Mouse (Mus musculus): ENCODE measurements around the gene Fam184a.

GRCm38 (mm10) chr10:53629918-53630250 is 121.0 kb downstream of the Fam184a start:
- TF ChIP-seq POLR2AphosphoS5 (IDR thresholded peaks at IDR 0.05; ENCODE audit: insufficient replicate concordance, low read depth, low read length) (no peak), GATA1 (IDR thresholded peaks at IDR 0.05; ENCODE audit: borderline replicate concordance, low read length) (no peak), CTCF (IDR thresholded peaks at IDR 0.05; ENCODE audit: low read depth, low read length) (no peak), TAL1 (conservative IDR thresholded peaks at IDR 0.05; ENCODE audit: low read depth, low read length) (no peak), GATA2 (IDR thresholded peaks at IDR 0.05; ENCODE audit: borderline replicate concordance, low read depth, low read length) (no peak)

All from G1E (cell line).